Mouse (Mus musculus) hindbrain, embryonic 11.5 days (tissue): ENCODE results near the gene Borcs7. TPM values are rescaled to one million over a fixed set of nuclear protein-coding genes. Genes with fewer than 3 reads are reported as not detected.

Experiments
- ATAC-seq: fragments of 200-750 bp; cut with Nextera tagmentation; 2 replicates; pipeline ENCODE4 v1.8.0; 2017; ENCODE audit warnings: mild to moderate bottlenecking, moderate TSS enrichment, moderate library complexity; ENCODE audit not compliant: low FRiP score
- DNase-seq: peaks from one replicate; pipeline ENCODE4 v3.0.0-alpha.2; 2015; ENCODE audit warnings: low spot score
- H3K27ac ChIP-seq: fragments of 300-500 bp; sonication (generic); 2 replicates; pipeline ENCODE4 v1.5.1; 2014; ENCODE audit warnings: mild to moderate bottlenecking, low read depth, low read length
- H3K27me3 ChIP-seq: fragments of 300-500 bp; sonication (generic); 2 replicates; pipeline ENCODE4 v1.6.1; 2014; ENCODE audit warnings: mild to moderate bottlenecking, low read length, moderate library complexity, mixed read lengths; ENCODE audit not compliant: control insufficient read depth, insufficient read depth
- H3K36me3 ChIP-seq: fragments of 300-500 bp; sonication (generic); 2 replicates; pipeline ENCODE4 v1.6.1; 2014; ENCODE audit warnings: mild to moderate bottlenecking, low read length, moderate library complexity, mixed read lengths; ENCODE audit not compliant: control insufficient read depth, insufficient read depth
- H3K4me1 ChIP-seq: fragments of 300-500 bp; sonication (generic); replicated peaks from 2 replicates; pipeline ENCODE4 v1.6.1; 2014; ENCODE audit warnings: low read length, mixed read lengths; ENCODE audit not compliant: control insufficient read depth, insufficient read depth
- H3K4me2 ChIP-seq: fragments of 300-500 bp; sonication (generic); replicated peaks from 2 replicates; pipeline ENCODE4 v1.6.1; 2014; ENCODE audit warnings: mild to moderate bottlenecking, low read depth, low read length
- H3K4me3 ChIP-seq: fragments of 300-500 bp; sonication (generic); 2 replicates; pipeline ENCODE4 v1.5.1; 2014; ENCODE audit warnings: low read depth, low read length
- H3K9ac ChIP-seq: fragments of 300-500 bp; sonication (generic); 2 replicates; pipeline ENCODE4 v1.6.1; 2014; ENCODE audit warnings: low read depth, low read length
- H3K9me3 ChIP-seq: fragments of 300-500 bp; sonication (generic); 2 replicates; pipeline ENCODE4 v1.6.1; 2016; ENCODE audit warnings: low read length; ENCODE audit not compliant: control insufficient read depth
- WGBS: fragments of 180-500 bp; shearing (Covaris S2); extraction: QIAGEN DNeasy Blood & Tissue Kit; methylation state at CpG from one replicate; pipeline ENCODE4 v1.1.7; 2014; 5-methylcytosine and 5-hydroxymethylcytosine counted together
- polyA plus RNA-seq: library from polyadenylated mRNA; unstranded; fragments of >200 nt; fragmentation: Nextera tagmentation; extraction: Ambion mirVana; gene quantifications from 2 replicates; pipeline ENCODE4 v1.2.1, GENCODE M21; 2014

Borcs7 gene
- polyA plus RNA-seq, 1 experiment from 2014 or later = 14.9 TPM

GRCm38 (mm10) chr19:46714234-46714633, 24.5 kb downstream of the Borcs7 start:
- 93% methylated on average over 8 of the region's 8 CpGs for WGBS
- DNase-seq (no peak), ATAC-seq (no peak)
- no peak overlapping the region for H3K9ac ChIP-seq
- H3K4me1 ChIP-seq = no peaks in the 10 kb centered on the region
- no peaks in the 10 kb centered on the region for H3K27me3 ChIP-seq
- no peak overlapping the region for H3K4me3 ChIP-seq
- H3K27ac ChIP-seq = no peak overlapping the region
- H3K36me3 ChIP-seq = no peaks in the 10 kb centered on the region
- no peak overlapping the region for H3K4me2 ChIP-seq
- no peaks in the 10 kb centered on the region for H3K9me3 ChIP-seq

DNA sequence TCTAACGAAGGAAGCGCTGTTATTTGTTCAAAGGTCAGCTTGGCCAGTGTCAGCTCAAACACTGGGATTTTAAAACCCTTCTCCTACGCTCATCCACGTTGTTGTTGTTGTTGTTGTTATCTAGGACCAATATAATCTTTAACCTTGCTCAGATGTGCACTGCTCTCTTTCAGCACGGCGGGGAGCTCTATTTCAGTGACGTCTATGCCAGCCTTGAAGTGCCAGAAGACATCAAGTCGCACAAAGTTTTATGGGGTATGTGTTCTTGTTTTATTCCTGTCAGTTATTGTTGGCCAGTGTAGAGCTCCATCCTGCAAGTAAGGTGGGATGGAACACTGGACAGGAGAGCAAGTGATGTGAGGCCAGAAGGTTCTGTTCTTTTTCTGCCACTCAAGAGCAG, 25.3 kb downstream of the Borcs7 start:
- Histone ChIP-seq H3K36me3 (no peaks in the 10 kb centered on the region), H3K27ac (no peak overlapping the region), H3K4me2 (no peak overlapping the region), H3K4me3 (no peak overlapping the region), H3K9me3 (no peaks in the 10 kb centered on the region), H3K4me1 (no peaks in the 10 kb centered on the region), H3K27me3 (no peaks in the 10 kb centered on the region), H3K9ac (no peak overlapping the region)
- ATAC-seq = no peak
- 91% methylated on average over 8 of the region's 8 CpGs for WGBS
- DNase-seq = no peak

DNA sequence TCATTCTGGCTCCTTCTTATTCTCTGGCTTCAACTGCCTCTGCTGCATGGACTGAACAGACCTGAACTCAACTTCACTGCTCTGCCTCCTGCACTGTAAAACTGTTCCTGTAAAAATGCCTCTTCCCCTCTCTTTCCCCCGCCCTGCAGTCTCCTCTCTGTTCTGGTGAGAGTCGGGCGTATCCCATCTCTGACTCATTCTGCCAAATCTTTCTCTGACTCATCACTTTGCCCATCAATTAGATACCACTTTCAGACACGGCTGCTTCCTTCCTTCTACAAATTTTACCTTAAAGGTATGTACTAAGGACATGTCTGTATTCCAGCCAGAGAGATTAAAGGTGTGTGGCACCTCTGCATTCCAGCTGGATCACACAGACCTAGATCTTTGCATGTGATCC, 28.4 kb downstream of the Borcs7 start:
- no peak overlapping the region for H3K27ac ChIP-seq
- H3K4me3 ChIP-seq = no peak overlapping the region
- H3K36me3 ChIP-seq = no peaks in the 10 kb centered on the region
- DNase-seq (no peak), ATAC-seq (no peak)
- no peak overlapping the region for H3K4me2 ChIP-seq
- no peak overlapping the region for H3K9ac ChIP-seq
- WGBS = 87% methylated on average over 4 of the region's 4 CpGs
- H3K9me3 ChIP-seq = no peaks in the 10 kb centered on the region
- H3K4me1 ChIP-seq = no peaks in the 10 kb centered on the region
- H3K27me3 ChIP-seq = no peaks in the 10 kb centered on the region

GRCm38 (mm10) chr19:46724411-46724810, 34.7 kb downstream of the Borcs7 start:
- Histone ChIP-seq H3K9me3 (no peaks in the 10 kb centered on the region), H3K4me2 (no peak overlapping the region), H3K4me3 (no peak overlapping the region), H3K27ac (no peak overlapping the region), H3K9ac (no peak overlapping the region), H3K4me1 (no peaks in the 10 kb centered on the region), H3K27me3 (no peaks in the 10 kb centered on the region), H3K36me3 (no peaks in the 10 kb centered on the region)
- WGBS = 66% methylated on average over 11 of the region's 11 CpGs
- ATAC-seq (no peak), DNase-seq (no peak)

- no peaks in the 10 kb centered on the region for H3K27me3 ChIP-seq
- no peak overlapping the region for H3K9ac ChIP-seq
- no peaks in the 10 kb centered on the region for H3K4me1 ChIP-seq
- no peaks in the 10 kb centered on the region for H3K36me3 ChIP-seq
- 97% methylated on average over 8 of the region's 8 CpGs for WGBS
- no peaks in the 10 kb centered on the region for H3K9me3 ChIP-seq
- H3K4me2 ChIP-seq = no peak overlapping the region
- ATAC-seq (no peak), DNase-seq (no peak)
- no peak overlapping the region for H3K4me3 ChIP-seq
- H3K27ac ChIP-seq = no peak overlapping the region
These were observed 36.4 kb downstream of the Borcs7 start for GRCm38 (mm10) chr19:46726142-46726541.

DNA sequence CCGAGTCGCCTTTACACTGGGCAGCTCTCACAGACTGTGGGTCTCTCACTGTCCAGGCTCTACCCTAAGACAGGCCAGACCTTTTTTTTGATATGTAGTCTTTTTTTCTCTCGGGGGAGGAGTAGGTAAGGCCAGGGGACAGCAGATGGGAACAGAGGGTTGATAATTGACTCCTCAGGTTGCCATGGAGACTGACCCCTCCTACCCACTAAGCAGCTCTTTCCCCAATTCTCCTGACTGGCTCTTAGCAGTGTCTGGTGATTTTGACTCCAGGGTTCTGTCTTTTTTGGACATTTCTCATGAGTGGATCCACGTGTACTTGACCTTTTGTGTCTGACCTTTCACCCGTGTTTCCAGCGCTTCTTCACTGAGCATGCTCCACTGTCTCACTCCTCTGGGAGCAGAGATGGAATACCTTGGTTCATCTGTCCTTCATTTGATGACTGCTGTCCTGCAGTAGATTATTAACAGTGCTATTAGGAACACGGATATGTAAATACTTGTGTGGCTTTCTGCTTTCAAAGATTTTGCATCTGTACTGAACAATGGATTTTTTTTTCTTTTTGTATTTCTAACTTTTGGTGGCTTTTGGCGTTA, 37.5 kb downstream of the Borcs7 start:
- peak; percentile 71 for ATAC-seq
- Histone ChIP-seq H3K27ac (0 out of 2 replicates have a peak overlapping the region, but pooled peaks have one; percentile 1), H3K9me3 (no peaks in the 10 kb centered on the region), H3K4me3 (no peak overlapping the region), H3K27me3 (no peaks in the 10 kb centered on the region), H3K9ac (no peak overlapping the region), H3K36me3 (no peaks in the 10 kb centered on the region), H3K4me2 (no peak overlapping the region), H3K4me1 (no peaks in the 10 kb centered on the region)
- 49% methylated on average over 8 of the region's 8 CpGs for WGBS
- peak; percentile 72 for DNase-seq

- no peaks in the 10 kb centered on the region for H3K4me1 ChIP-seq
- H3K4me3 ChIP-seq = no peak overlapping the region
- 80% methylated on average over 11 of the region's 11 CpGs for WGBS
- H3K9me3 ChIP-seq = no peaks in the 10 kb centered on the region
- no peak overlapping the region for H3K4me2 ChIP-seq
- H3K36me3 ChIP-seq = no peaks in the 10 kb centered on the region
- no peak for DNase-seq
- no peaks in the 10 kb centered on the region for H3K27me3 ChIP-seq
- no peak overlapping the region for H3K27ac ChIP-seq
- H3K9ac ChIP-seq = no peak overlapping the region
- ATAC-seq = no peak
These were observed 38.3 kb downstream of the Borcs7 start for GRCm38 (mm10) chr19:46727945-46728540.

DNA sequence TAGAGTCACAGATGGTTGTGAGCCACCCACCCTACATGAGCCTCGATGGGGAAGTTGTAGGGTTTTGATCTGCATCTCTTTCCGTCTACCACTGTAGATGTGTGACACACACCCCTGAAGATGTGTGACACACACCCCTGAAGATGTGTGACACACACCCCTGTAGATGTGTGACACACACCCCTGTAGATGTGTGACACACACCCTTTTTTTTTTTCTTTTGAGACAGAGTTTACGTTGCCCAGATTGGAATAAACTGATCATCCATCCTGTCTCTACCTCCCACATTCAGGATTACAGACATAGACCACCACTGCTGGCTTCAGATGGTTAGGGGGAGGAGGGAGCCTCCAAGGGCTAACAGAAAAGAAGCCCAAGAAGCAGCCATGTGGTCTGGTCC, 39.2 kb downstream of the Borcs7 start:
- Histone ChIP-seq H3K36me3 (no peaks in the 10 kb centered on the region), H3K4me2 (no peak overlapping the region), H3K9me3 (no peaks in the 10 kb centered on the region), H3K27ac (no peak overlapping the region), H3K9ac (no peak overlapping the region), H3K27me3 (no peaks in the 10 kb centered on the region), H3K4me3 (no peak overlapping the region), H3K4me1 (no peaks in the 10 kb centered on the region)
- ATAC-seq (no peak), DNase-seq (no peak)
- WGBS = 76% methylated on average over 3 of the region's 3 CpGs

- WGBS = 88% methylated on average over 10 of the region's 10 CpGs
These were observed 41.6 kb downstream of the Borcs7 start for GRCm38 (mm10) chr19:46731351-46731750.

More at GRCm38 (mm10) chr19:46731351-46731750, 41.6 kb downstream of the Borcs7 start:
- ATAC-seq (no peak), DNase-seq (no peak)
- Histone ChIP-seq H3K27ac (no peak overlapping the region), H3K4me3 (no peak overlapping the region), H3K27me3 (no peaks in the 10 kb centered on the region), H3K4me2 (no peak overlapping the region), H3K36me3 (no peaks in the 10 kb centered on the region), H3K4me1 (no peaks in the 10 kb centered on the region), H3K9ac (no peak overlapping the region), H3K9me3 (no peaks in the 10 kb centered on the region)
